Mouse (Mus musculus) myocyte (in vitro differentiated cells): ENCODE measurements around the gene Tmcc3.

Source experiments
- POLR2A ChIP-seq: IDR thresholded peaks from one replicate; pipeline ENCODE4 v1.6.1; 2011; ENCODE audit warnings: low read depth, mild to moderate bottlenecking, control low read depth, moderate library complexity; ENCODE audit not compliant: insufficient read length
- TCF3 ChIP-seq: IDR thresholded peaks from one replicate; pipeline ENCODE4 v1.6.1; 2011; ENCODE audit warnings: low read depth, control low read depth; ENCODE audit not compliant: insufficient read length

- TF ChIP-seq POLR2A (no peak), TCF3 (peak; percentile 25)
These were observed 237.9 kb downstream of the Tmcc3 start for GRCm38 (mm10) chr10:94549511-94550232.
